Mouse (Mus musculus) central nervous system, embryonic 14 days (tissue): ENCODE results near the gene Slc25a11. TPM values are rescaled to one million over a fixed set of nuclear protein-coding genes. Genes with fewer than 3 reads are reported as not detected.

Experiments used
- polyA plus RNA-seq: library from polyadenylated mRNA; depleted of rRNA; stranded (reverse); fragments of >200 nt; gene quantifications from 2 replicates; pipeline ENCODE4 v1.2.3, GENCODE M21; 2012; rRNA removed

Slc25a11 gene
- 125 and 126 TPM in 2 replicates for polyA plus RNA-seq

GRCm38 (mm10) chr11:70646691-70647650 is at the start of gene Slc25a11, which contains the start of gene Rnf167:
Gene Slc25a11, minus strand, starts transcription at chr11:70647479.
Gene Rnf167, plus strand, starts transcription at chr11:70647235.

GRCm38 (mm10) chr11:70687601-70688199 is 40.4 kb upstream of the Slc25a11 start, which contains the start of gene Camta2:
Gene Camta2, minus strand, starts transcription at chr11:70688105.

GRCm38 (mm10) chr11:70668771-70669505 is 21.7 kb upstream of the Slc25a11 start, which contains the start of gene Spag7:
Gene Spag7, minus strand, starts transcription at chr11:70669416.

DNA sequence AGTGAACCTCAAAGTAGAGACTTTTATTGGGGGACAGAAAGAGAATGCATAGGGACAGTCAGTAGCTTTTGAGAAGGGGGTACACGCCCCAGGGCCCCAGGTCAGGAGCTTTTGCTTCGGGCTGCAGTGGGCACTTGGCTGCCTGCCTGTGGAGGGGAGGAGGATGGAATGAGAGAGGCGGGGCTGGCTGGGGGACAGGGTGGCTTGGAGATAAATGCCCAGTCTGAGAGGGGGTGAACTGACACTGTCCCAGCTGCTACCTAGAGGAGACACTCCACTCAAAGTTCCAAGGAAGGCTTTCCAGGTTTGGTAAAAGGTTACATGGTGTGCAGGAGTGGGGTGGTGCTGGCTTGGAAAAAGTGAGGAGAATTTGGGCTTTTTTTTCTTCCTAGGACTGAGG is 9.7 kb upstream of the Slc25a11 start, which contains the start of gene Eno3:
Gene Eno3, plus strand, starts transcription at position 239 of the 400 bp plus-strand sequence.

GRCm38 (mm10) chr11:70654198-70654922 is 7.1 kb upstream of the Slc25a11 start, which contains the start of gene Pfn1:
Gene Pfn1, minus strand, starts transcription at chr11:70654644.

GRCm38 (mm10) chr11:70638714-70639278 is 8.5 kb downstream of the Slc25a11 start, which contains the start of gene Gp1ba:
Gene Gp1ba, plus strand, starts transcription at chr11:70639122.

GRCm38 (mm10) chr11:70619101-70619500 is 28.2 kb downstream of the Slc25a11 start, which contains the start of gene Chrne:
Gene Chrne, minus strand, starts transcription at chr11:70619216.

DNA sequence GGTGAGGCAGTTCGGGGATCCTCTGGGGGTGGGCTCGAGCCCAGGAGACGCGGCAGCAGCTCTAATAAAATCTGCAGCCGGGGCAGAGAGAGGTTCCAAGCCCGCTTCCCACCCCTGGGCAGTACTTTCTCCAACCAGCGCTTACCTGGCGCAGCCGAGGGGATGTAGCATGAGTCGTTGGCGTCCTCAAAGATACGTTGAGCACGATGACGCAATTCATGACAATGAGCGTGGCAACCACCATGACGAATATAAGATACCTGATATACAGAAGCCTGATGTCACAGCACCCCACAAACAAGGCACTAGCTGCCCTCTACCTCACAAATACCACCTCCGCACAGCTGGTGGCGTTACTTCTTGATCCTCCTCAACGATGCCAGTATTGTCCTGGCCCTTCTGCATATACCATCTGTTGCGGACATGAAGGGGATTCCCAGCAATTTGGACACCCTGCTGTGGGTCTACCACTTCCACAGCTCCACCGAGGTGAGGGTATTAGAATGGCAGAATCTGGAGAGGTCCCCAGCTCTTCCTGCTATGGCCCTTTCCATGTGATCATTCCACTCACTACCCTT is 31.7 kb downstream of the Slc25a11 start, which contains the start of gene 4930544D05Rik:
Gene 4930544D05Rik, plus strand, starts transcription at position 333 of the 578 bp plus-strand sequence.

Other genes with a start within 250 kb of the Slc25a11 start
- 32.2 and 32.3 TPM in 2 replicates for gene Pelp1, start 237.4 kb downstream of the Slc25a11 start, polyA plus RNA-seq
- 81.0 and 83.3 TPM in 2 replicates for gene Arrb2, start 214.8 kb downstream of the Slc25a11 start, polyA plus RNA-seq
- gene Med11, start 195.6 kb downstream of the Slc25a11 start, polyA plus RNA-seq = 40.6 and 42.1 TPM in 2 replicates
- 1.5 TPM in 2 replicates for gene Zmynd15, start 188.0 kb downstream of the Slc25a11 start, polyA plus RNA-seq
- 3.5 and 5.7 TPM in 2 replicates for gene Cxcl16, start 187.5 kb downstream of the Slc25a11 start, polyA plus RNA-seq
- 1.5 and 1.7 TPM in 2 replicates for gene Tm4sf5, start 142.2 kb downstream of the Slc25a11 start, polyA plus RNA-seq
- 0.15 and 0.31 TPM in 2 replicates for gene Vmo1, start 132.9 kb downstream of the Slc25a11 start, polyA plus RNA-seq
- 0.09 TPM in 1 of 2 replicates, not detected in the other for gene Gltpd2, start 128.3 kb downstream of the Slc25a11 start, polyA plus RNA-seq
- 513 and 515 TPM in 2 replicates for gene Psmb6, start 122.1 kb downstream of the Slc25a11 start, polyA plus RNA-seq
- gene Gm40193, start 114.5 kb downstream of the Slc25a11 start, polyA plus RNA-seq = not detected in 2 replicates
- gene Pld2, start 107.4 kb downstream of the Slc25a11 start, polyA plus RNA-seq = 16.6 and 22.4 TPM in 2 replicates
- gene Mink1, start 84.6 kb downstream of the Slc25a11 start, polyA plus RNA-seq = 89.5 and 96.5 TPM in 2 replicates
- not detected in 2 replicates for gene 4930544D05Rik, start 31.6 kb downstream of the Slc25a11 start, polyA plus RNA-seq
- gene Chrne, start 28.3 kb downstream of the Slc25a11 start, polyA plus RNA-seq = 0.14 and 0.19 TPM in 2 replicates
- gene Gp1ba, start 8.4 kb downstream of the Slc25a11 start, polyA plus RNA-seq = 0.18 and 0.19 TPM in 2 replicates
- 103 and 104 TPM in 2 replicates for gene Rnf167, start 244 bp downstream of the Slc25a11 start, polyA plus RNA-seq
- 401 and 499 TPM in 2 replicates for gene Pfn1, start 7.2 kb upstream of the Slc25a11 start, polyA plus RNA-seq
- 31.2 and 39.5 TPM in 2 replicates for gene Eno3, start 9.7 kb upstream of the Slc25a11 start, polyA plus RNA-seq
- gene Spag7, start 21.9 kb upstream of the Slc25a11 start, polyA plus RNA-seq = 75.6 and 96.1 TPM in 2 replicates
- gene Camta2, start 40.6 kb upstream of the Slc25a11 start, polyA plus RNA-seq = 19.0 and 22.5 TPM in 2 replicates
- gene Inca1, start 52.7 kb upstream of the Slc25a11 start, polyA plus RNA-seq = 0.65 and 0.72 TPM in 2 replicates
- gene Kif1c, start 53.1 kb upstream of the Slc25a11 start, polyA plus RNA-seq = 19.6 and 25.0 TPM in 2 replicates
- 7.2 and 7.3 TPM in 2 replicates for gene Zfp3, start 116.7 kb upstream of the Slc25a11 start, polyA plus RNA-seq
- gene Scimp, start 165.1 kb upstream of the Slc25a11 start, polyA plus RNA-seq = 0.38 and 0.48 TPM in 2 replicates
- gene Rabep1, start 197.3 kb upstream of the Slc25a11 start, polyA plus RNA-seq = 24.1 and 24.6 TPM in 2 replicates